Mouse (Mus musculus) lung, postnatal 0 days (tissue): Measurements from ENCODE around the gene Hist1h4h. TPM values are rescaled to one million over a fixed set of nuclear protein-coding genes. Genes with fewer than 3 reads are reported as not detected.
A peak's percentile ranks its signal among the peaks of the same experiment; 100 is the strongest.
"Not testable (repeated sequence)": the region's sequence is repeated elsewhere in the genome, so short reads cannot be mapped to it uniquely, and the experiment has no call there.

ENCODE experiments used
- ATAC-seq: fragments of 200-750 bp; cut with Nextera tagmentation; 2 replicates; pipeline ENCODE4 v1.8.0; 2017; ENCODE audit warnings: moderate library complexity
- DNase-seq: peaks from one replicate; pipeline ENCODE4 v3.0.0-alpha.2; 2016; ENCODE audit warnings: low spot score
- H3K27ac ChIP-seq: fragments of 300-500 bp; sonication (generic); 2 replicates; pipeline ENCODE4 v1.5.1; 2014; ENCODE audit warnings: antibody characterized with exemption, mild to moderate bottlenecking, low read length, mixed read lengths
- H3K27me3 ChIP-seq: fragments of 300-500 bp; sonication (generic); replicated peaks from 2 replicates; pipeline ENCODE4 v1.6.1; 2014; ENCODE audit warnings: low read length, mixed read lengths; ENCODE audit not compliant: insufficient read depth
- H3K36me3 ChIP-seq: fragments of 300-500 bp; sonication (generic); 2 replicates; pipeline ENCODE4 v1.6.1; 2014; ENCODE audit warnings: low read length, mixed read lengths; ENCODE audit not compliant: insufficient read depth
- H3K4me1 ChIP-seq: fragments of 300-500 bp; sonication (generic); 2 replicates; pipeline ENCODE4 v1.6.1; 2014; ENCODE audit warnings: antibody characterized with exemption, low read depth, low read length, mixed read lengths; ENCODE audit not compliant: insufficient read depth
- H3K4me2 ChIP-seq: fragments of 300-500 bp; sonication (generic); replicated peaks from 2 replicates; pipeline ENCODE4 v1.6.1; 2014; ENCODE audit warnings: low read depth, mild to moderate bottlenecking, low read length, moderate library complexity, mixed read lengths
- H3K4me3 ChIP-seq: fragments of 300-500 bp; sonication (generic); 2 replicates; pipeline ENCODE4 v1.5.1; 2014; ENCODE audit warnings: low read depth, low read length
- H3K9ac ChIP-seq: fragments of 300-500 bp; sonication (generic); replicated peaks from 2 replicates; pipeline ENCODE4 v1.6.1; 2014; ENCODE audit warnings: low read depth, mild to moderate bottlenecking
- H3K9me3 ChIP-seq: fragments of 300-500 bp; sonication (generic); 2 replicates; pipeline ENCODE4 v1.6.1; 2016; ENCODE audit warnings: low read length, mixed read lengths
- CTCF ChIP-seq: IDR thresholded peaks from 2 replicates; pipeline ENCODE4 v1.5.1; 2016; ENCODE audit warnings: antibody characterized with exemption, mild to moderate bottlenecking
- EP300 ChIP-seq: IDR thresholded peaks from 2 replicates; pipeline ENCODE4 v1.6.1; 2016; ENCODE audit warnings: antibody characterized with exemption, mild to moderate bottlenecking, control low read depth
- WGBS: fragments of 180-500 bp; shearing (Covaris S2); extraction: QIAGEN DNeasy Blood & Tissue Kit; methylation state at CpG from one replicate; pipeline ENCODE4 v1.1.7; 2014; 5-methylcytosine and 5-hydroxymethylcytosine counted together
- polyA plus RNA-seq: library from polyadenylated mRNA; unstranded; fragments of >200 nt; fragmentation: Nextera tagmentation; extraction: Ambion mirVana; gene quantifications from 2 replicates; pipeline ENCODE4 v1.2.1, GENCODE M21; 2015

Gene Hist1h4h
- polyA plus RNA-seq, 1 experiment from 2014 or later: 7.0 TPM

DNA sequence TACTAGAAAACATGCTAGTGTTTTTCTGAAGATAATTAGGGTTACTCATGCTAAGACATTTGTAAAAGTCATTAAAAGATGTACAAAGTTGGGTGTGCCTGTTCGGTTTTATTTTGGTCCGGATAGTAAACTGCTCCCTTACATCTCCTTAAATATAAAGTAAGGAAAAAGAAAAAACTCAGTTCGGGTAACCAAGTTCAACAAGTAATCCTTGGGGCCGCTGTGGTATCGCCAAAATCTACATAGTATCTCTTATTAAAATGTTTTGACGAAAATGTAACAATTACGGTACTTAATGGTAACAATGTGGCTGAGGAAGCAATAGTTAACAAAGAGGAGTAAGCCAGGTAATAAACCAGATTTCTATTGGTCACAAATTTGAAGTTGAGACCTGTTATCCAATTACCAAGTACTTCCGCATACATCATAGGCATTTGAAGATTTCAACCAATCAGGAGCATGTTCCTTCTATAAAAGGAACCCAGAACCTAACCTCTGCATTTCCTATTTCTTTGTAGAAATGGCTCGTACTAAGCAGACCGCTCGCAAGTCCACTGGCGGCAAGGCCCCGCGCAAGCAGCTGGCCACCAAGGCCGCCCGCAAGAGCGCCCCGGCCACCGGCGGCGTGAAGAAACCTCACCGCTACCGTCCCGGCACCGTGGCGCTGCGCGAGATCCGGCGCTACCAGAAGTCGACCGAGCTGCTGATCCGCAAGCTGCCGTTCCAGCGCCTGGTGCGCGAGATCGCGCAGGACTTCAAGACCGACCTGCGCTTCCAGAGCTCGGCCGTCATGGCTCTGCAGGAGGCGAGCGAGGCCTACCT is 13.3 kb downstream of the Hist1h4h start, which contains the start of gene Hist1h3f:
TSS of gene Hist1h3f (plus strand) at position 88 of the 822 bp plus-strand sequence.
- Histone ChIP-seq H3K27ac (peak within 1 kb of the TSS; percentile 86), H3K4me1 (no peaks in the 10 kb centered on the region), H3K4me3 (peak within 1 kb of the TSS; percentile 49), H3K9me3 (no peaks in the 10 kb centered on the region), H3K36me3 (no peaks in the 10 kb centered on the region), H3K9ac (peak within 1 kb of the TSS; percentile 52), H3K4me2 (peak within 1 kb of the TSS; percentile 63), H3K27me3 (no peaks in the 10 kb centered on the region)
- under 1% methylated on average over 19 of the region's 45 CpGs for whole genome bisulfite sequencing
- peak; percentile 94 for ATAC-seq
- DNase-seq: peak; percentile 98
- TF ChIP-seq CTCF: no peak
- peak; percentile 46; the same call in 1 of the 2 replicates for TF ChIP-seq EP300

DNA sequence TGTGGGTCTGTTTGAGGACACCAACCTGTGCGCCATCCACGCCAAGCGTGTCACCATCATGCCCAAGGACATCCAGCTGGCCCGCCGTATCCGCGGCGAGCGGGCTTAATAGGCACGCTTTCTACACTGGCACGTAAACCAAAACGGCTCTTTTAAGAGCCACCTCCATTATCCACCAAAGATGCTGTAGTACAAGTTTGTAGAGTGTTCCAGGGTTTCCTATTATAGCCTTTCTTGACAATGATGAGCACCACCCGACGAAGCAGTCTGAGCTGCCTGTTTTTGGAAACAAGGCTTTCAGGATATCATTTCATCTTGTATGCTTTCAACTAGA is 13.9 kb downstream of the Hist1h4h start:
- H3K4me3 ChIP-seq: peak overlapping the region; percentile 49
- DNase-seq, H3K36me3 ChIP-seq, H3K4me1 ChIP-seq, H3K9me3 ChIP-seq, H3K9ac ChIP-seq, H3K27ac ChIP-seq, H3K27me3 ChIP-seq, ATAC-seq: not testable (repeated sequence)
- under 1% methylated on average over 11 of the region's 14 CpGs for WGBS
- H3K4me2 ChIP-seq: peak overlapping the region; percentile 63

DNA sequence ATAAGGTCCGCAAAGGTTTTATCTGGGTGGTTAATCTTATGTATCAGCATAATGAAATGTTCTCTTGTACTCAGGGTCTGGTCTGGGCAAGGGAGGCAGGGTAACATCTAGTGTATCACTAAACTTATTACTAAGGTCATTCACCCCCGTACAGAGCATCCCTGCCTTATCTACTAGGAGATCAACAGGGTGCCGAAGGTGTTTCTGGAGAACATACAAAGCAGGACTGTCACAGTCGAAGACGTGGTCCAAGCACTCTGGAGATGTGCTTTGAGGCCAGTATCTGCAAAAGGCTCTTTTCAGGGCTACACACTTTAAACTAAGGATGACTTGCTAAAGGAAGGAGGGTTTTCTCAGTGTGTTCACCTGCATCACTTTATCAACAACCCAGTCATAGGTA is 15.8 kb downstream of the Hist1h4h start:
- Histone ChIP-seq H3K9ac (no peak overlapping the region), H3K27me3 (no peaks in the 10 kb centered on the region), H3K4me1 (no peaks in the 10 kb centered on the region), H3K9me3 (no peaks in the 10 kb centered on the region), H3K36me3 (no peaks in the 10 kb centered on the region), H3K4me2 (no peak overlapping the region), H3K4me3 (no peak overlapping the region), H3K27ac (no peak overlapping the region)
- TF ChIP-seq EP300 (no peak), CTCF (no peak)
- no peak for ATAC-seq
- no peak for DNase-seq
- 49% methylated on average over 5 of the region's 5 CpGs for WGBS

DNA sequence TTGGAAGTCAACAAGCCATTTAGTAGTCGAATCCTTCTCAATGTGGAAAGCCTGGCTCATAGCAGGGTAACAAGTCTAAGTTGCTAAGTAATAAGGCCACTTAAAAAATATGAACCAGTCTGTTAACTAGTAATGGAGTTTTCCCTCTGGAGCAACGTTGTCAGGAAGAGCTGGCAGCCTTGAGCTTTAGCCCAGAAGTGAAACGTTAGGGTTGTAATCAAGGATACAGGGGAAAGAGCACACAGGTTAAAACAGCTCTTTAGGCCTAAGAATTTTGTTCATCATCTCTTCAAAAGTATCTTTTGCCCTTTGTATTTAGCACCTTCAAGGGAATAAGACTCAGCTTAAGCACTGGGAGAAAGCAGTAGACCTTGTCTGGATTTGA is 19.9 kb downstream of the Hist1h4h start:
- 0% methylated on average over 3 of the region's 3 CpGs for WGBS
- no peaks in the 10 kb centered on the region for H3K9me3 ChIP-seq
- H3K9ac ChIP-seq: no peak overlapping the region
- peak overlapping the region; percentile 59 for H3K4me2 ChIP-seq
- H3K27ac ChIP-seq: peak overlapping the region; percentile 75
- peak overlapping the region; percentile 41 for H3K4me3 ChIP-seq
- no peaks in the 10 kb centered on the region for H3K36me3 ChIP-seq
- no peaks in the 10 kb centered on the region for H3K27me3 ChIP-seq
- ATAC-seq (no peak), DNase-seq (no peak)
- H3K4me1 ChIP-seq: no peaks in the 10 kb centered on the region
- TF ChIP-seq EP300: no peak
- no peak for TF ChIP-seq CTCF

DNA sequence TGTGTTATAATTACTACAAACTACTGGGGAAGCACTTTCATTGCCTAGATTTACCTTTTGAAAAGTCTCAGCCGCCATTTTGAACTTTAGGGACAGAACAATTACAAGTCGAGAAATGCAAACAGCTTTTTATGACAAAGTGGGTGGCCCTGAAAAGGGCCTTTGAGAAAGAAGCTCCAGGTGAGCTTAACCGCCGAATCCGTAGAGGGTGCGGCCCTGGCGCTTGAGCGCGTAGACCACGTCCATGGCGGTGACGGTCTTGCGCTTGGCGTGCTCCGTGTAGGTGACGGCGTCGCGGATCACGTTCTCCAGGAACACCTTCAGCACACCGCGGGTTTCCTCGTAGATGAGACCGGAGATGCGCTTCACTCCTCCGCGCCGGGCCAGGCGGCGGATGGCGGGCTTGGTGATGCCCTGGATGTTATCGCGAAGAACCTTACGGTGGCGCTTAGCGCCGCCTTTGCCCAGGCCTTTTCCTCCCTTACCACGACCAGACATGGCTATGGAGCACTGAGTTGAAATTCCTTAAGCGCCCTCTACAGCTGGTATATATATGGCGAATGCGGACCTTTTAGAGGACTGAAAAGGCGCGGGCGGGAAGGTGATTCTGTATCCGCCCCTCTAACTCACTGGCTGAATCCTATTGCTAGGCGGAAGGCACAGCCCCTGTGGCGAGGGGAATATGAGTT is 20.4 kb downstream of the Hist1h4h start, which contains the start of gene Hist1h4f:
TSS of gene Hist1h4f (minus strand) at position 503 of the 689 bp plus-strand sequence.
- H3K27ac ChIP-seq: peak within 1 kb of the TSS; percentile 75
- under 1% methylated on average over 47 of the region's 47 CpGs for WGBS
- peak within 1 kb of the TSS; percentile 43 for H3K9ac ChIP-seq
- ATAC-seq: peak; percentile 77
- H3K36me3 ChIP-seq, H3K4me1 ChIP-seq, H3K9me3 ChIP-seq, H3K27me3 ChIP-seq: not testable (repeated sequence)
- peak within 1 kb of the TSS; percentile 59 for H3K4me2 ChIP-seq
- peak; percentile 97 for DNase-seq
- TF ChIP-seq CTCF: peak; percentile 66
- TF ChIP-seq EP300: peak; percentile 89
- H3K4me3 ChIP-seq: peak within 1 kb of the TSS; percentile 41
